Mouse (Mus musculus) adrenal gland, adult 10 weeks (tissue): ENCODE data around the gene H2-M10.4. TPM values are rescaled to one million over a fixed set of nuclear protein-coding genes. Genes with fewer than 3 reads are reported as not detected.

ENCODE experiments used
- polyA plus RNA-seq: library from polyadenylated mRNA; stranded (reverse); fragments of 350-450 nt; fragmentation: Illumina TruSeq; extraction: RNeasy Lipid Tissue Mini Kit (QIAGEN cat#74804); gene quantifications from one replicate; pipeline ENCODE4 v1.2.3, GENCODE M21; 2014; ENCODE audit warnings: low read depth, low replicate concordance

H2-M10.4 gene
- not detected for polyA plus RNA-seq

GRCm38 (mm10) chr17:36462234-36462633 lies at the start of gene H2-M10.4:
H2-M10.4 (minus strand) TSS chr17:36462334.

Other genes with a start within 250 kb of the H2-M10.4 start
- 4.4 TPM for gene Rpp21, start 204.3 kb downstream of the H2-M10.4 start, polyA plus RNA-seq
- gene Trim39, start 190.1 kb downstream of the H2-M10.4 start, polyA plus RNA-seq: 14.8 TPM
- not detected for gene H2-M10.2, start 175.8 kb downstream of the H2-M10.4 start, polyA plus RNA-seq
- not detected for gene H2-M10.1, start 136.2 kb downstream of the H2-M10.4 start, polyA plus RNA-seq
- gene H2-M10.3, start 93.9 kb downstream of the H2-M10.4 start, polyA plus RNA-seq: not detected
- gene H2-M11, start 84.7 kb upstream of the H2-M10.4 start, polyA plus RNA-seq: not detected
- gene H2-M9, start 180.3 kb upstream of the H2-M10.4 start, polyA plus RNA-seq: 1.1 TPM
- gene H2-M1, start 209.9 kb upstream of the H2-M10.4 start, polyA plus RNA-seq: not detected